Mouse (Mus musculus): Measurements from ENCODE around the gene Upk1a. TPM values are rescaled to one million over a fixed set of nuclear protein-coding genes. Genes with fewer than 3 reads are reported as not detected.

The Upk1a gene
- polyA plus RNA-seq, 1 experiment from 2014 or later = 4.8 TPM

DNA sequence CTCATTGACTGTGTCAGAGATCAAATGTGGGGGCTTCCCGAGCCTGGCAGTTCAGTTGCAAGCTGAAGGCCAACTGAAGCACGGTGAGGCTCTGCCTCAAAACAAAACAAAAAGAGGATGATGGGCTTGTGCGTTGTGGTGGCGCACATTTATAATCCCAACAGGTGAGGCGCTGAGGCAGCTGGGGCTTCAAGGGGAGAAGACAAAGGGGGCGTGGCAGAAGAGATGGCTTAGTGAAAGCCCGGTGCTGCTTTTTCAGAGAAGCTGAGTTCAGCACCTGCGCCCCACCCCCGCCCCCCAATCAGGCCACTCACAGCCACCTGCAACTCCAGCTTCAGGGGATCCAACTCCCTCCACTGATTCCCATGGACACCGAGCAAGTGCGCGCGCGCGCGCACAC, 4.2 kb downstream of the Upk1a start:
- DNase-seq (ENCODE audit: low spot score) = no peak
- H3K9me3 ChIP-seq (ENCODE audit: control insufficient read depth, low read length) = no peaks in the 10 kb centered on the region
- no peaks in the 10 kb centered on the region for H3K27me3 ChIP-seq (ENCODE audit: control insufficient read depth, insufficient read depth, low read length)
- 47% methylated on average over 16 of the region's 16 CpGs for WGBS
- no peak overlapping the region for H3K4me3 ChIP-seq (ENCODE audit: low read depth, low read length)
- no peaks in the 10 kb centered on the region for H3K4me1 ChIP-seq (ENCODE audit: control insufficient read depth, insufficient read depth, low read length)
- H3K9ac ChIP-seq (ENCODE audit: low read length) = no peak overlapping the region
- no peak for ATAC-seq (ENCODE audit: insufficient read depth, low FRiP score, low TSS enrichment)
- H3K4me2 ChIP-seq (ENCODE audit: low read depth) = no peak overlapping the region
- H3K27ac ChIP-seq (ENCODE audit: low read depth, low read length) = no peak overlapping the region
- H3K36me3 ChIP-seq (ENCODE audit: control insufficient read depth, insufficient read depth, low read length) = no peaks in the 10 kb centered on the region

DNA sequence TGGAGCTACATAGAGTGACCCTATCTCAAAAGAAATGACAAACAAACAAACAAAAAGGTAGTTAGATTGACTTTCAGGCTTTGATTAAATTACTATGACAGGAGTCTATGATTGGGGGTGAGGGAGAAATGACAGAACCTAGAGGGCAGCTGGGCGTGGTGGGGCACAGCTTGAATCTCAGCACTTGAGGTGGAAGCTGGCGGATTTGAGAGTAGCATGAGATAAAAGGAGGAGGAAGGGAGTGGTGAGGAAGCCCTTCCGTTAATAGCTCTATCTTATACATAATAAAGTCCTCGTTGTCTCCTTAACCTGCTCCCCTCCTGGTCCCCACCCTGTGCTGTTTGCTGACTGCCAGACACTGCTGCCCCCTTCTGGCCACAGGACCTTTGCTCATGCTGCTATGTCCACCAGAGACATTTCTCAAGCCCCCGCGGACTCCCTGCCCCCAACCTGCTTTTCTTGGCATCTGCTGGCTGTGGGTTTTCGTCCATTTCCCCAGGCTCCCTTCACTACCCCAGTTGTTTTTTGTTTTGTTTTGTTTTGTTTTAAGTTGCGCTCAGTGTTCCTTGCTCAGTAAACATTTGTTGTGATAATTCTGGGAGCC, 4.8 kb downstream of the Upk1a start:
- no peak for ATAC-seq (ENCODE audit: insufficient read depth, low FRiP score, low TSS enrichment)
- no peaks in the 10 kb centered on the region for H3K36me3 ChIP-seq (ENCODE audit: control insufficient read depth, insufficient read depth, low read length)
- H3K27ac ChIP-seq (ENCODE audit: low read depth, low read length) = no peak overlapping the region
- WGBS = 27% methylated on average over 8 of the region's 8 CpGs
- H3K9ac ChIP-seq (ENCODE audit: low read length) = no peak overlapping the region
- no peaks in the 10 kb centered on the region for H3K9me3 ChIP-seq (ENCODE audit: control insufficient read depth, low read length)
- no peaks in the 10 kb centered on the region for H3K4me1 ChIP-seq (ENCODE audit: control insufficient read depth, insufficient read depth, low read length)
- no peak overlapping the region for H3K4me3 ChIP-seq (ENCODE audit: low read depth, low read length)
- H3K27me3 ChIP-seq (ENCODE audit: control insufficient read depth, insufficient read depth, low read length) = no peaks in the 10 kb centered on the region
- DNase-seq (ENCODE audit: low spot score) = peak; percentile 68
- H3K4me2 ChIP-seq (ENCODE audit: low read depth) = no peak overlapping the region

- ATAC-seq (ENCODE audit: insufficient read depth, low FRiP score, low TSS enrichment) = no peak
- WGBS = 91% methylated on average over 8 of the region's 8 CpGs
- DNase-seq (ENCODE audit: low spot score) = no peak
- no peak overlapping the region for H3K27ac ChIP-seq (ENCODE audit: low read depth, low read length)
- H3K4me2 ChIP-seq (ENCODE audit: low read depth) = no peak overlapping the region
- H3K9me3 ChIP-seq (ENCODE audit: control insufficient read depth, low read length) = no peaks in the 10 kb centered on the region
- H3K4me1 ChIP-seq (ENCODE audit: control insufficient read depth, insufficient read depth, low read length) = no peaks in the 10 kb centered on the region
- H3K27me3 ChIP-seq (ENCODE audit: control insufficient read depth, insufficient read depth, low read length) = no peaks in the 10 kb centered on the region
- H3K9ac ChIP-seq (ENCODE audit: low read length) = no peak overlapping the region
- no peak overlapping the region for H3K4me3 ChIP-seq (ENCODE audit: low read depth, low read length)
- no peaks in the 10 kb centered on the region for H3K36me3 ChIP-seq (ENCODE audit: control insufficient read depth, insufficient read depth, low read length)
Measured at GRCm38 (mm10) chr7:30604944-30605343, 7.7 kb downstream of the Upk1a start.

GRCm38 (mm10) chr7:30604424-30604823, 8.2 kb downstream of the Upk1a start:
- H3K27me3 ChIP-seq (ENCODE audit: control insufficient read depth, insufficient read depth, low read length) = no peaks in the 10 kb centered on the region
- H3K4me2 ChIP-seq (ENCODE audit: low read depth) = no peak overlapping the region
- H3K27ac ChIP-seq (ENCODE audit: low read depth, low read length) = no peak overlapping the region
- DNase-seq (ENCODE audit: low spot score) (no peak), ATAC-seq (ENCODE audit: insufficient read depth, low FRiP score, low TSS enrichment) (no peak)
- H3K4me3 ChIP-seq (ENCODE audit: low read depth, low read length) = no peak overlapping the region
- no peaks in the 10 kb centered on the region for H3K4me1 ChIP-seq (ENCODE audit: control insufficient read depth, insufficient read depth, low read length)
- no peak overlapping the region for H3K9ac ChIP-seq (ENCODE audit: low read length)
- no peaks in the 10 kb centered on the region for H3K36me3 ChIP-seq (ENCODE audit: control insufficient read depth, insufficient read depth, low read length)
- no peaks in the 10 kb centered on the region for H3K9me3 ChIP-seq (ENCODE audit: control insufficient read depth, low read length)
- 64% methylated on average over 8 of the region's 8 CpGs for WGBS

GRCm38 (mm10) chr7:30602583-30602982, 10.1 kb downstream of the Upk1a start:
- no peaks in the 10 kb centered on the region for H3K27me3 ChIP-seq (ENCODE audit: control insufficient read depth, insufficient read depth, low read length)
- no peaks in the 10 kb centered on the region for H3K36me3 ChIP-seq (ENCODE audit: control insufficient read depth, insufficient read depth, low read length)
- no peak overlapping the region for H3K27ac ChIP-seq (ENCODE audit: low read depth, low read length)
- H3K4me1 ChIP-seq (ENCODE audit: control insufficient read depth, insufficient read depth, low read length) = no peaks in the 10 kb centered on the region
- 41% methylated on average over 3 of the region's 3 CpGs for WGBS
- no peak overlapping the region for H3K9ac ChIP-seq (ENCODE audit: low read length)
- no peak for DNase-seq (ENCODE audit: low spot score)
- no peak overlapping the region for H3K4me2 ChIP-seq (ENCODE audit: low read depth)
- no peaks in the 10 kb centered on the region for H3K9me3 ChIP-seq (ENCODE audit: control insufficient read depth, low read length)
- ATAC-seq (ENCODE audit: insufficient read depth, low FRiP score, low TSS enrichment) = no peak
- H3K4me3 ChIP-seq (ENCODE audit: low read depth, low read length) = no peak overlapping the region

DNA sequence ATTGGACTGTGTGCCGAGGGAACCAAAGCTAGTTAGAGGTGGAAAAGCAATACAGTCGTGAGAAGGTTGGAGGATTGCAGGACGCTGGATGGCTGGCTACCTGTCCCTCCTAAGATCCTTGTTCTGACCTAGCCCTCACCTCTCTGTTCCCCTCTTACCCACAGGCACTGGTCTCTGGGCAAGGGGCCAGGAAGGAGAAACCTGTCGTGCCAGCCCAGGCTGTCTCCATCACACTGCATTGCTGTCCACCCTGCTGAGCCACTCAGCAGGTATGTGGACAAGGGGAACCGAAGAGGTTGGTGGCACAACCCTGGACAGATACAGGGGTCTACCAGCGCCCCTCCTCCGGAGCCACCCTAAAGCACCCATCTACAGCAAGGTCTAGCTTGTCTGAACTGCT, 12.0 kb downstream of the Upk1a start:
- Histone ChIP-seq H3K9ac (ENCODE audit: low read length) (no peak overlapping the region), H3K27ac (ENCODE audit: low read depth, low read length) (no peak overlapping the region), H3K27me3 (ENCODE audit: control insufficient read depth, insufficient read depth, low read length) (no peaks in the 10 kb centered on the region), H3K4me1 (ENCODE audit: control insufficient read depth, insufficient read depth, low read length) (no peaks in the 10 kb centered on the region), H3K4me2 (ENCODE audit: low read depth) (no peak overlapping the region), H3K4me3 (ENCODE audit: low read depth, low read length) (no peak overlapping the region), H3K36me3 (ENCODE audit: control insufficient read depth, insufficient read depth, low read length) (no peaks in the 10 kb centered on the region), H3K9me3 (ENCODE audit: control insufficient read depth, low read length) (no peaks in the 10 kb centered on the region)
- 72% methylated on average over 7 of the region's 7 CpGs for WGBS
- DNase-seq (ENCODE audit: low spot score) (no peak), ATAC-seq (ENCODE audit: insufficient read depth, low FRiP score, low TSS enrichment) (no peak)

DNA sequence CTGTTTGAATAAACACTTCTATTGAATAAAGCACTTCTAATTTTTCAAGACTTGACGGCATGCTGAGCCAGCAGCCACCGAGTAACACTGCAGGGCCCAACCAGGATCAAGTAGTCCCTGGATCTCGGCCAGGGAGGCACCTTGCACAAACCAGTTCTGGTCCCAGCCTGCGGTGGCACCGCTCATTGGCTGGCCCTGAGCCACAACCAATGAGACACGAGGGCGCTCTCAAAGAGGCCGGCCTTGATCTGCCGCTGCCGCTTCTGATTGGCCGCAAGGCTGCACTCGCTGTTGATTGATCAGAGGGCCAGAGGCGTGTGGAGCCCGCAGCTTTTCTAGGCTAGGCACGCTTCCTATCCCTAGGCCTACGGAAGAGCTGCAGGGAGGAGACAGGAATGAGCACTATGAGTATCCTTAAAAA, 12.7 kb downstream of the Upk1a start:
- Histone ChIP-seq H3K4me2 (ENCODE audit: low read depth) (no peak overlapping the region), H3K9ac (ENCODE audit: low read length) (no peak overlapping the region), H3K36me3 (ENCODE audit: control insufficient read depth, insufficient read depth, low read length) (no peaks in the 10 kb centered on the region), H3K4me1 (ENCODE audit: control insufficient read depth, insufficient read depth, low read length) (no peaks in the 10 kb centered on the region), H3K27me3 (ENCODE audit: control insufficient read depth, insufficient read depth, low read length) (no peaks in the 10 kb centered on the region), H3K27ac (ENCODE audit: low read depth, low read length) (no peak overlapping the region), H3K9me3 (ENCODE audit: control insufficient read depth, low read length) (no peaks in the 10 kb centered on the region), H3K4me3 (ENCODE audit: low read depth, low read length) (no peak overlapping the region)
- WGBS = 1% methylated on average over 16 of the region's 16 CpGs
- ATAC-seq (ENCODE audit: insufficient read depth, low FRiP score, low TSS enrichment) (peak; percentile 99), DNase-seq (ENCODE audit: low spot score) (peak; percentile 88)

DNA sequence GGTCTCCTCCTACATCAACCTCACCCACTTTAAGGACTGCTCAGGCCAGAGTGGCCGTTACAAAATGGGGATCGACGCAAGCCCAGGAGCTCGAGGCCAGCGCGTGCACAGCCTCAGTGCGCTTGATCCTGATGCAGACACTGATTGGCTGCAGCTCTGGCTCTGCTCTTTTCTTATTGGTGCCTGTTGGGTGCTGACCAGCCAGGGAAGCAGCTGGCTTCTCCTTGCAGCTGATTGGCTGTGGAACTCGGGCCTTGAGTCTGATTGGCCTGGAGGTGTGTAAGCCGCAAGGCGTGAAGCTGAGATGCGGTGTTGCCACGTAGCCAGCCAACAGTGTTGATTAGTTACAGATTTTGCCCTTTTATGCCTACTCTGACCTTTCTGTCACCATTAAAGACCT, 13.9 kb downstream of the Upk1a start, which contains the start of gene Zbtb32:
Gene Zbtb32 (minus strand): TSS at position 124 of the 400 bp plus-strand sequence.
- ATAC-seq (ENCODE audit: insufficient read depth, low FRiP score, low TSS enrichment) (no peak), DNase-seq (ENCODE audit: low spot score) (no peak)
- H3K9ac ChIP-seq (ENCODE audit: low read length) = no peak within 1 kb of the TSS
- H3K4me2 ChIP-seq (ENCODE audit: low read depth) = no peak within 1 kb of the TSS
- no peaks in the 10 kb centered on the region for H3K36me3 ChIP-seq (ENCODE audit: control insufficient read depth, insufficient read depth, low read length)
- no peaks in the 10 kb centered on the region for H3K27me3 ChIP-seq (ENCODE audit: control insufficient read depth, insufficient read depth, low read length)
- H3K9me3 ChIP-seq (ENCODE audit: control insufficient read depth, low read length) = no peaks in the 10 kb centered on the region
- no peaks in the 10 kb centered on the region for H3K4me1 ChIP-seq (ENCODE audit: control insufficient read depth, insufficient read depth, low read length)
- no peak within 1 kb of the TSS for H3K27ac ChIP-seq (ENCODE audit: low read depth, low read length)
- H3K4me3 ChIP-seq (ENCODE audit: low read depth, low read length) = no peak within 1 kb of the TSS
- 94% methylated on average over 12 of the region's 12 CpGs for WGBS

DNA sequence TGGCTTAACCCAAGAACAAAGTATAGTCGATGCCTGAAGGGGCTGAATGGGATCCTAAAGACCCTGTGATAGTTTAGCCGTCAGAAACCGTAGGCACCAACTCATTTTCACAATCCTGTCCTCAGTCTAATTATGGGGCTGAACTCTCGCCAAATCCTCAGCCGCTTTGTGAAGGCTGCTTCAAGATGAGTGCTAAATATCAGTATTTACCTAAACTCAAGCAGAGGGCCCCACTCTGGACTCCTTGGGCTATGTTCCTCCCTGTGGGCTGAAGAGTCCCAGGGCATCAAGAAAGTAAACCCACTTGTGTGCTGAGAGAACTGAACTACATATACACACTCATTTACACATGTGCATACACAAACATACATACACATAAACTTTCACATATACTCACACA, 15.8 kb downstream of the Upk1a start:
- 88% methylated on average over 5 of the region's 5 CpGs for WGBS
- DNase-seq (ENCODE audit: low spot score) = no peak
- no peak for ATAC-seq (ENCODE audit: insufficient read depth, low FRiP score, low TSS enrichment)

More for the DNA sequence above, 15.8 kb downstream of the Upk1a start:
- Histone ChIP-seq H3K27me3 (ENCODE audit: control insufficient read depth, insufficient read depth, low read length) (no peaks in the 10 kb centered on the region), H3K4me1 (ENCODE audit: control insufficient read depth, insufficient read depth, low read length) (no peaks in the 10 kb centered on the region), H3K9ac (ENCODE audit: low read length) (no peak overlapping the region), H3K4me2 (ENCODE audit: low read depth) (no peak overlapping the region), H3K4me3 (ENCODE audit: low read depth, low read length) (no peak overlapping the region), H3K27ac (ENCODE audit: low read depth, low read length) (no peak overlapping the region), H3K36me3 (ENCODE audit: control insufficient read depth, insufficient read depth, low read length) (no peaks in the 10 kb centered on the region), H3K9me3 (ENCODE audit: control insufficient read depth, low read length) (no peaks in the 10 kb centered on the region)
